Mouse (Mus musculus): ENCODE results near the gene Erich2. TPM values are rescaled to one million over a fixed set of nuclear protein-coding genes. Genes with fewer than 3 reads are reported as not detected.

Erich2 gene
- total and polyA plus RNA-seq, 3 experiments = not detected

- Histone ChIP-seq H3K9me3 (replicated peaks; ENCODE audit: insufficient read depth, low read length) (no peaks in the 10 kb centered on the region), H3K4me1 (ENCODE audit: control insufficient read depth in 1 of 2, insufficient read depth in 2 of 2, low read length in 2 of 2) (no peaks in the 10 kb centered on the region), H3K27me3 (ENCODE audit: control insufficient read depth in 1 of 2, insufficient read depth in 2 of 2, low read length in 2 of 2) (no peaks in the 10 kb centered on the region), H3K9ac (ENCODE audit: control insufficient read depth, low read depth, low read length, poor library complexity, severe bottlenecking) (no peak overlapping the region), H3K27ac (ENCODE audit: control insufficient read depth, low read depth, low read length) (no peak overlapping the region), H3K79me2 (ENCODE audit: control insufficient read depth, insufficient read depth, low read length, poor library complexity) (no peaks in the 10 kb centered on the region), H3K36me3 (ENCODE audit: control insufficient read depth in 1 of 2, insufficient read depth in 2 of 2, low read length in 2 of 2) (no peaks in the 10 kb centered on the region), H3K4me3 (ENCODE audit: control insufficient read depth in 1 of 2, insufficient read depth in 1 of 2, low read depth in 2 of 2, low read length in 2 of 2) (no peak overlapping the region)
- no peak for DNase-seq (ENCODE audit: low read depth, low spot score)
- TF ChIP-seq ELF1 (IDR thresholded peaks at IDR 0.05; ENCODE audit: low read depth, low read length) (no peak), JUND (IDR thresholded peaks at IDR 0.05; ENCODE audit: low read depth, low read length) (no peak), HCFC1 (IDR thresholded peaks at IDR 0.05; ENCODE audit: low read depth, low read length) (no peak)
Measured at GRCm38 (mm10) chr2:70471136-70471535, 37.5 kb upstream of the Erich2 start.

GRCm38 (mm10) chr2:70471861-70472620, 36.6 kb upstream of the Erich2 start:
- no peak for DNase-seq (ENCODE audit: low read depth, low spot score)
- no peak overlapping the region for H3K9ac ChIP-seq (ENCODE audit: control insufficient read depth, low read depth, low read length, poor library complexity, severe bottlenecking)
- TF ChIP-seq MAZ (IDR thresholded peaks at IDR 0.05; ENCODE audit: low read depth, low read length) (no peak), MAFK (IDR thresholded peaks at IDR 0.05; ENCODE audit: borderline replicate concordance, low read depth, low read length) (no peak), MXI1 (IDR thresholded peaks at IDR 0.05; ENCODE audit: low read depth, low read length) (no peak), RAD21 (IDR thresholded peaks at IDR 0.05; ENCODE audit: low read depth, low read length) (no peak), BHLHE40 (IDR thresholded peaks at IDR 0.05; ENCODE audit: borderline replicate concordance, low read depth, low read length) (no peak), ZKSCAN1 (IDR thresholded peaks at IDR 0.05; ENCODE audit: low read depth, low read length) (no peak), POLR2A (IDR thresholded peaks at IDR 0.05; ENCODE audit: control insufficient read depth in 1 of 2, insufficient read depth in 1 of 2, low read depth in 1 of 2, low read length in 2 of 2, poor library complexity in 1 of 2) (no peak), ZC3H11A (IDR thresholded peaks at IDR 0.05; ENCODE audit: low read depth, low read length) (no peak), CHD1 (IDR thresholded peaks at IDR 0.05; ENCODE audit: low read depth, low read length) (no peak)
- no peaks in the 10 kb centered on the region for H3K9me3 ChIP-seq (replicated peaks; ENCODE audit: insufficient read depth, low read length)
- no peaks in the 10 kb centered on the region for H3K79me2 ChIP-seq (ENCODE audit: control insufficient read depth, insufficient read depth, low read length, poor library complexity)
- no peak overlapping the region for H3K27ac ChIP-seq (ENCODE audit: control insufficient read depth, low read depth, low read length)
- no peaks in the 10 kb centered on the region for H3K27me3 ChIP-seq (ENCODE audit: control insufficient read depth in 1 of 2, insufficient read depth in 2 of 2, low read length in 2 of 2)
- no peaks in the 10 kb centered on the region for H3K36me3 ChIP-seq (ENCODE audit: control insufficient read depth in 1 of 2, insufficient read depth in 2 of 2, low read length in 2 of 2)
- H3K4me1 ChIP-seq (ENCODE audit: control insufficient read depth in 1 of 2, insufficient read depth in 2 of 2, low read length in 2 of 2) = no peaks in the 10 kb centered on the region
- no peak overlapping the region for H3K4me3 ChIP-seq (ENCODE audit: control insufficient read depth in 1 of 2, insufficient read depth in 1 of 2, low read depth in 2 of 2, low read length in 2 of 2)

GRCm38 (mm10) chr2:70497715-70498318, 10.8 kb upstream of the Erich2 start:
- no peak for TF ChIP-seq GATA1 (IDR thresholded peaks at IDR 0.05; ENCODE audit: low read depth, low read length)
- no peak for TF ChIP-seq GABPA (IDR thresholded peaks at IDR 0.05; ENCODE audit: low read depth, low read length)
- no peak for TF ChIP-seq MAX (IDR thresholded peaks at IDR 0.05; ENCODE audit: low read length)
- TF ChIP-seq BHLHE40 (IDR thresholded peaks at IDR 0.05; ENCODE audit: borderline replicate concordance, low read depth, low read length) = no peak
- TF ChIP-seq RCOR1 (IDR thresholded peaks at IDR 0.05; ENCODE audit: low read depth, low read length) = no peak
- no peak for TF ChIP-seq EP300 (IDR thresholded peaks at IDR 0.05; ENCODE audit: low read depth in 1 of 2, low read length in 2 of 2)

More at GRCm38 (mm10) chr2:70497715-70498318, 10.8 kb upstream of the Erich2 start:
- H3K4me1 ChIP-seq (ENCODE audit: control insufficient read depth in 1 of 2, insufficient read depth in 2 of 2, low read length in 2 of 2) = no peaks in the 10 kb centered on the region
- no peaks in the 10 kb centered on the region for H3K27me3 ChIP-seq (ENCODE audit: control insufficient read depth in 1 of 2, insufficient read depth in 2 of 2, low read length in 2 of 2)
- H3K36me3 ChIP-seq (ENCODE audit: control insufficient read depth in 1 of 2, insufficient read depth in 2 of 2, low read length in 2 of 2) = no peaks in the 10 kb centered on the region
- no peak overlapping the region for H3K4me3 ChIP-seq (ENCODE audit: control insufficient read depth in 1 of 2, insufficient read depth in 1 of 2, low read depth in 2 of 2, low read length in 2 of 2)
- no peaks in the 10 kb centered on the region for H3K9me3 ChIP-seq (replicated peaks; ENCODE audit: insufficient read depth, low read length)
- H3K79me2 ChIP-seq (ENCODE audit: control insufficient read depth, insufficient read depth, low read length, poor library complexity) = no peaks in the 10 kb centered on the region
- no peak for DNase-seq (ENCODE audit: low read depth, low spot score)
- no peak overlapping the region for H3K9ac ChIP-seq (ENCODE audit: control insufficient read depth, low read depth, low read length, poor library complexity, severe bottlenecking)
- no peak overlapping the region for H3K27ac ChIP-seq (ENCODE audit: control insufficient read depth, low read depth, low read length)
